Mouse (Mus musculus): ENCODE data around the gene Mbtps2. TPM values are rescaled to one million over a fixed set of nuclear protein-coding genes. Genes with fewer than 3 reads are reported as not detected.

Gene Mbtps2
- total and polyA plus RNA-seq, 3 experiments: 7.0 to 209 (median 31.8) TPM

GRCm38 (mm10) chrX:157587001-157587400 is 11.5 kb downstream of the Mbtps2 start:
- H3K9me3 ChIP-seq (replicated peaks; ENCODE audit: insufficient read depth, low read length): no peaks in the 10 kb centered on the region
- peaks cover 1 to 2% of the 10 kb centered on the region in 2 experiments; a peak in 2 of 4 replicates for H3K36me3 ChIP-seq (ENCODE audit: control insufficient read depth in 1 of 2, insufficient read depth in 2 of 2, low read length in 2 of 2)
- DNase-seq (ENCODE audit: low read depth, low spot score): no peak
- H3K4me1 ChIP-seq (ENCODE audit: control insufficient read depth in 1 of 2, insufficient read depth in 2 of 2, low read length in 2 of 2): no peaks in the 10 kb centered on the region
- no peak for TF ChIP-seq POLR2AphosphoS2 (IDR thresholded peaks at IDR 0.05; ENCODE audit: low read length)
- TF ChIP-seq TAL1 (IDR thresholded peaks at IDR 0.05; ENCODE audit: low read length): no peak
- no peak overlapping the region for H3K4me3 ChIP-seq (ENCODE audit: control insufficient read depth in 1 of 2, insufficient read depth in 1 of 2, low read depth in 2 of 2, low read length in 2 of 2)
- H3K9ac ChIP-seq (ENCODE audit: control insufficient read depth, low read depth, low read length, poor library complexity, severe bottlenecking): no peak overlapping the region
- H3K27me3 ChIP-seq (ENCODE audit: control insufficient read depth in 1 of 2, insufficient read depth in 2 of 2, low read length in 2 of 2): no peaks in the 10 kb centered on the region
- H3K79me2 ChIP-seq (ENCODE audit: control insufficient read depth, insufficient read depth, low read length, poor library complexity): no peaks in the 10 kb centered on the region
- H3K27ac ChIP-seq (ENCODE audit: control insufficient read depth, low read depth, low read length): no peak overlapping the region

GRCm38 (mm10) chrX:157586397-157586796 is 12.1 kb downstream of the Mbtps2 start:
- H3K79me2 ChIP-seq (ENCODE audit: control insufficient read depth, insufficient read depth, low read length, poor library complexity): no peaks in the 10 kb centered on the region
- no peak overlapping the region for H3K4me3 ChIP-seq (ENCODE audit: control insufficient read depth in 1 of 2, insufficient read depth in 1 of 2, low read depth in 2 of 2, low read length in 2 of 2)
- no peak overlapping the region for H3K27ac ChIP-seq (ENCODE audit: control insufficient read depth, low read depth, low read length)
- no peak overlapping the region for H3K9ac ChIP-seq (ENCODE audit: control insufficient read depth, low read depth, low read length, poor library complexity, severe bottlenecking)
- no peaks in the 10 kb centered on the region for H3K4me1 ChIP-seq (ENCODE audit: control insufficient read depth in 1 of 2, insufficient read depth in 2 of 2, low read length in 2 of 2)
- TF ChIP-seq SIN3A (IDR thresholded peaks at IDR 0.05; ENCODE audit: low read length): no peak
- no peak for TF ChIP-seq E2F4 (IDR thresholded peaks at IDR 0.05; ENCODE audit: borderline replicate concordance, low read depth, low read length)
- no peak for TF ChIP-seq MYB (IDR thresholded peaks at IDR 0.05; ENCODE audit: low read depth, low read length)
- no peak for TF ChIP-seq POLR2AphosphoS5 (IDR thresholded peaks at IDR 0.05; ENCODE audit: borderline replicate concordance, low read depth, low read length)
- TF ChIP-seq TBP (IDR thresholded peaks at IDR 0.05; ENCODE audit: low read depth, low read length): no peak
- TF ChIP-seq UBTF (IDR thresholded peaks at IDR 0.05; ENCODE audit: borderline replicate concordance, insufficient read depth, low read depth, low read length): no peak
- TF ChIP-seq MYC (IDR thresholded peaks at IDR 0.05; ENCODE audit: low read depth, low read length): no peak
- no peak for TF ChIP-seq TAL1 (IDR thresholded peaks at IDR 0.05; ENCODE audit: low read length)
- TF ChIP-seq HCFC1 (IDR thresholded peaks at IDR 0.05; ENCODE audit: low read depth, low read length): no peak
- TF ChIP-seq CTCF (IDR thresholded peaks at IDR 0.05 in 2 of 3, conservative IDR thresholded peaks at IDR 0.05 in 1 of 3; ENCODE audit: control insufficient read depth in 1 of 3, insufficient read depth in 1 of 3, low read depth in 2 of 3, low read length in 3 of 3, poor library complexity in 1 of 3, severe bottlenecking in 1 of 3): no peak
- TF ChIP-seq CHD1 (IDR thresholded peaks at IDR 0.05; ENCODE audit: low read depth, low read length): no peak
- no peak for TF ChIP-seq ZC3H11A (IDR thresholded peaks at IDR 0.05; ENCODE audit: low read depth, low read length)
- no peak for TF ChIP-seq KAT2A (conservative IDR thresholded peaks at IDR 0.05; ENCODE audit: low read depth, low read length)
- no peak for TF ChIP-seq JUND (IDR thresholded peaks at IDR 0.05; ENCODE audit: low read depth, low read length)
- no peak for TF ChIP-seq RAD21 (IDR thresholded peaks at IDR 0.05; ENCODE audit: low read depth, low read length)
- no peak for TF ChIP-seq ETS1 (IDR thresholded peaks at IDR 0.05; ENCODE audit: low read depth, low read length)
- no peak for TF ChIP-seq POLR2A (IDR thresholded peaks at IDR 0.05; ENCODE audit: control insufficient read depth in 1 of 2, insufficient read depth in 1 of 2, low read depth in 1 of 2, low read length in 2 of 2, poor library complexity in 1 of 2)
- no peak for TF ChIP-seq MAZ (IDR thresholded peaks at IDR 0.05; ENCODE audit: low read depth, low read length)
- no peak for TF ChIP-seq USF1 (IDR thresholded peaks at IDR 0.05; ENCODE audit: low read depth, low read length)
- no peaks in the 10 kb centered on the region for H3K27me3 ChIP-seq (ENCODE audit: control insufficient read depth in 1 of 2, insufficient read depth in 2 of 2, low read length in 2 of 2)
- no peaks in the 10 kb centered on the region for H3K9me3 ChIP-seq (replicated peaks; ENCODE audit: insufficient read depth, low read length)
- no peak for DNase-seq (ENCODE audit: low read depth, low spot score)
- H3K36me3 ChIP-seq (ENCODE audit: control insufficient read depth in 1 of 2, insufficient read depth in 2 of 2, low read length in 2 of 2): peaks cover 1 to 2% of the 10 kb centered on the region in 2 experiments; a peak in 2 of 4 replicates
